Mouse (Mus musculus) limb, embryonic 14.5 days (tissue): ENCODE data around the gene Cd151. TPM values are rescaled to one million over a fixed set of nuclear protein-coding genes. Genes with fewer than 3 reads are reported as not detected.

Source experiments
- ATAC-seq: fragments of 200-750 bp; cut with Nextera tagmentation; 2 replicates; pipeline ENCODE4 v1.8.0; 2017; ENCODE audit warnings: low read depth, moderate number of reproducible peaks, moderate TSS enrichment; ENCODE audit not compliant: low FRiP score
- DNase-seq: peaks from one replicate; pipeline ENCODE4 v3.0.0-alpha.2; 2015; ENCODE audit warnings: low spot score
- H3K27ac ChIP-seq: fragments of 300-500 bp; sonication (generic); replicated peaks from 2 replicates; pipeline ENCODE4 v1.5.1; 2014; ENCODE audit warnings: low read depth, mild to moderate bottlenecking, low read length, moderate library complexity, mixed read lengths
- H3K27me3 ChIP-seq: fragments of 300-500 bp; sonication (generic); 2 replicates; pipeline ENCODE4 v1.6.1; 2014; ENCODE audit warnings: low read length, mixed read lengths; ENCODE audit not compliant: control insufficient read depth, insufficient read depth
- H3K36me3 ChIP-seq: fragments of 300-500 bp; sonication (generic); 2 replicates; pipeline ENCODE4 v1.6.1; 2014; ENCODE audit warnings: mild to moderate bottlenecking, low read length, moderate library complexity, mixed read lengths; ENCODE audit not compliant: control insufficient read depth, insufficient read depth
- H3K4me1 ChIP-seq: fragments of 300-500 bp; sonication (generic); 2 replicates; pipeline ENCODE4 v1.6.1; 2014; ENCODE audit warnings: antibody characterized with exemption, low read length, mixed read lengths; ENCODE audit not compliant: control insufficient read depth, insufficient read depth
- H3K4me2 ChIP-seq: fragments of 300-500 bp; sonication (generic); replicated peaks from 2 replicates; pipeline ENCODE4 v1.6.1; 2014; ENCODE audit warnings: low read depth, mild to moderate bottlenecking, low read length, moderate library complexity; ENCODE audit not compliant: severe bottlenecking
- H3K4me3 ChIP-seq: fragments of 300-500 bp; sonication (generic); replicated peaks from 2 replicates; pipeline ENCODE4 v1.5.1; 2014; ENCODE audit warnings: low read length
- H3K9ac ChIP-seq: fragments of 300-500 bp; sonication (generic); 2 replicates; pipeline ENCODE4 v1.6.1; 2014; ENCODE audit warnings: mild to moderate bottlenecking, low read depth, low read length, moderate library complexity; ENCODE audit not compliant: severe bottlenecking
- H3K9me3 ChIP-seq: fragments of 300-500 bp; sonication (generic); 2 replicates; pipeline ENCODE4 v1.6.1; 2016; ENCODE audit warnings: low read length; ENCODE audit not compliant: control insufficient read depth
- POLR2A ChIP-seq: fragments of 200-500 bp; IDR thresholded peaks from 2 replicates; pipeline ENCODE4 v1.8.0; 2012; ENCODE audit warnings: inconsistent platforms, mild to moderate bottlenecking, moderate library complexity, borderline replicate concordance; ENCODE audit not compliant: insufficient read depth, insufficient read length; ENCODE audit errors: extremely low read depth
- WGBS: fragments of 180-500 bp; shearing (Covaris S2); extraction: QIAGEN DNeasy Blood & Tissue Kit; methylation state at CpG from one replicate; pipeline ENCODE4 v1.1.7; 2014; 5-methylcytosine and 5-hydroxymethylcytosine counted together
- polyA plus RNA-seq, 2 experiments: library from polyadenylated mRNA; depleted of rRNA in 1 of 2; stranded (reverse) in 1 of 2; unstranded in 1 of 2; fragments of >200 nt; fragmentation: Nextera tagmentation in 1 of 2; extraction: Ambion mirVana in 1 of 2; gene quantifications; 2 replicates each; pipeline versions ENCODE4 v1.2.1 to v1.2.3; 2012 to 2014

Gene Cd151
- polyA plus RNA-seq, 2 experiments, result 44.4 to 100 TPM

DNA sequence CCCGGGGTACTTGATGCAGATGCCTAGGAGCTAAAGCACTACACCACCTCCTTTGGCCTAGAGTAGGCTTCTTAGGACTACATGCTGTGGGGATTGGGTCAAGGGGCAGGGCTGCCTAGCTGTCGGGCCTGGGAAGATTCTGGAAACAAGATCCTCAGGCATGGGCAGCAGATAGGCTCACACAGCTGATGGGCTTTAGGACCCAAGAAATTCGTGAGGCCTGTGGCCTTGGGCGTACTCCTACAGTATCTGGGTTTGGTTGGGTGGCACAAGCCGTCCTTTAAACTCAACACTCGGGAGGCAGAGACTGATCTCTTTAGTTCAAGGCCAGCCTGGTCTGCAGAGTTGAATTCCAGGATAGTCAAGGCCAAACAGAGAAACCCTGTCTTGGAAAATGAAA, 5.0 kb downstream of the Cd151 start:
- Histone ChIP-seq H3K9me3 (no peaks in the 10 kb centered on the region), H3K4me2 (no peak overlapping the region), H3K4me1 (peaks cover 46% of the 10 kb centered on the region), H3K9ac (no peak overlapping the region), H3K27me3 (no peaks in the 10 kb centered on the region), H3K27ac (no peak overlapping the region), H3K36me3 (peaks cover 38% of the 10 kb centered on the region), H3K4me3 (no peak overlapping the region)
- no peak for DNase-seq
- ATAC-seq, result no peak
- 91% methylated on average over 6 of the region's 6 CpGs for WGBS
- TF ChIP-seq POLR2A, result no peak

DNA sequence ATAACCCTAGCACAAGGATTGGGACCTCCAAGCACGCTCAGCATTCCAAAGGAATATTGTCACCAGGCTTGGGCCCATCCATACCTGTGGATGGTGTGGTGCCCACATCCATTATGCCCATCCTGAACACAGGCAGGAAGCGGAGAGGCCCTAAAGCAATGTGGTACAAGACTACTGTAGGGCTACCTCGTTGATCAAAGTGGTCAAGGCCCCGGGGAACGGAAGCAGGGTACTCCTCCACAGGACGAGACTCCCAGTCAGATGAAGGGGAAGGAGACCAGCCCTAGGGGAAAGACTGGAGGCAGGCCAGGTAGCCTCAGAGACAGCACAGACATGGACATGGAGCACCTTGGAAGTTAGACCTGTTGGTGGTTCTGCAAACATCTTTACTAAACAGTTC, 5.6 kb downstream of the Cd151 start:
- no peak overlapping the region for H3K27ac ChIP-seq
- H3K27me3 ChIP-seq, result no peaks in the 10 kb centered on the region
- H3K4me1 ChIP-seq, result peaks cover 51% of the 10 kb centered on the region
- no peak for ATAC-seq
- H3K9me3 ChIP-seq, result no peaks in the 10 kb centered on the region
- TF ChIP-seq POLR2A, result no peak
- no peak overlapping the region for H3K4me2 ChIP-seq
- H3K9ac ChIP-seq, result no peak overlapping the region
- 87% methylated on average over 6 of the region's 6 CpGs for WGBS
- DNase-seq, result no peak
- H3K36me3 ChIP-seq, result peaks cover 38% of the 10 kb centered on the region
- H3K4me3 ChIP-seq, result no peak overlapping the region

DNA sequence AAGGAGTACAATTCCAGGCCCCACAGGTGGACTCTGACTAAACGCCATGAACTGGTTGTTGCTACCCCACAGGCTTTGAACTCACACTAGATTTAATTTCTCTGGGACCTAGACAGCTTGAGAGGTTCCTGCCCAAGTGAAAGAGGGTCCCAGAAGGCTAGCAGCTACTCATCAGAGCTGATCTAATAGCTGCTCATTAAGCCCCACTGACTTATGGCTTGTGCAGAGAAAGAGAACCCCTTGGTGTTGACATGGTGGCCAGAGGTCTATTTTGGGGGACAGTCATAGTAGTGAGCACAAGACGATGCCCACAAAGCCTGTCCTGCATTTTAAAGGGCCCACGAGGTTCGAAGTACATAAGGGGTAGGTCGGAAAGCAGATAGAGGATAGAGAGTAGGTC, 7.0 kb downstream of the Cd151 start:
- peaks cover 41% of the 10 kb centered on the region for H3K4me1 ChIP-seq

DNA sequence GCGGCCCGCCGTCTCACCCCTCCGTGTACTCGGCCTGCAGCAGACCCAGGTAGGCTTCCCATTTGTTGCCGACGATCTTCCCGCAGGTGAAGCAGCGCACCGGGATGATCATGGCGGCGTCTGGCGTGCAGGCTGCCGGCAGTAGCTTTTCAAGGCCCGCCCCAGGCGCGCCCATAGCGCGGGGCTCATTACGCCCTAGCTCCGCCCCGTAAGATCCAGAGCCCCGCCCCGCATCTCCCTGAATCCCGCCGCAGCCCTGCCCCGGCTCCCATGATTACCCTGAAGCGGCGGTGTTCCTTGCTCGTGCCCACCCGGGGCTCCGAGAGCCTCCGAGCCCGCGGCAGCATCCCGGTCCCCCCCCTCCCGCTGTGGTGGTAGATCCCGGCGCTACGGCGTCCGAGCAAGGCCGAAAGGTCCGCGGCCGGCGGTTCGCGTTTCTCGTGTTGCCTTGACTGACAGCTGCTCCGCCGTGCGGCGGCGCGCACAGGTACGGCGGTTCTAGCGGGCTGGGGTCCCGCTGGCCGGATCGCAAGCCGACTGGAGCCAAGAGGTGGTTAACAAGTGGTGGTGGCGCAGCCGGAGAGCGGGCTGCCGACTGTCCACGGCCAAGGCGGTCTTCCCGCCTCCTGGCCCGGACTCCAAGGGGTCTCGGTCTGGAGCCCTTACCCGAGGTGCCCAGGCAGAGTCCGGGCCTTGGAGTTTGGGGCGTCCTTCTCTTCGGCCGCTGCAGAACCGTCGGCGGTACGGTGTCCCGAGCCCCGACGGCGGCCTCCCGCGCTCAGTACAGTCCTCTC, 8.0 kb downstream of the Cd151 start, which contains the start of the genes Polr2l and Tspan4:
Gene Polr2l, minus strand, starts transcription at position 122 of the 794 bp plus-strand sequence.
Gene Tspan4, plus strand, starts transcription at position 230 of the 794 bp plus-strand sequence.
- Histone ChIP-seq H3K4me3 (peak within 1 kb of the TSS; percentile 59), H3K27ac (peak within 1 kb of the TSS; percentile 92), H3K27me3 (no peaks in the 10 kb centered on the region), H3K9ac (peak within 1 kb of the TSS; percentile 96), H3K4me2 (peak within 1 kb of the TSS; percentile 91), H3K9me3 (no peaks in the 10 kb centered on the region), H3K4me1 (peaks cover 37% of the 10 kb centered on the region), H3K36me3 (peaks cover 26% of the 10 kb centered on the region)
- under 1% methylated on average over 61 of the region's 87 CpGs for WGBS
- DNase-seq, result peak; percentile 86
- TF ChIP-seq POLR2A, result no peak
- peak; percentile 75 for ATAC-seq

More for the DNA sequence above, 7.0 kb downstream of the Cd151 start:
- H3K4me2 ChIP-seq, result peak overlapping the region; percentile 91
- DNase-seq (no peak), ATAC-seq (no peak)
- WGBS, result 4% methylated on average over 5 of the region's 5 CpGs
- peak overlapping the region; percentile 59 for H3K4me3 ChIP-seq
- H3K36me3 ChIP-seq, result peaks cover 36% of the 10 kb centered on the region
- H3K9ac ChIP-seq, result peak overlapping the region; percentile 96
- H3K27me3 ChIP-seq, result no peaks in the 10 kb centered on the region
- TF ChIP-seq POLR2A, result no peak
- H3K27ac ChIP-seq, result no peak overlapping the region
- H3K9me3 ChIP-seq, result no peaks in the 10 kb centered on the region

DNA sequence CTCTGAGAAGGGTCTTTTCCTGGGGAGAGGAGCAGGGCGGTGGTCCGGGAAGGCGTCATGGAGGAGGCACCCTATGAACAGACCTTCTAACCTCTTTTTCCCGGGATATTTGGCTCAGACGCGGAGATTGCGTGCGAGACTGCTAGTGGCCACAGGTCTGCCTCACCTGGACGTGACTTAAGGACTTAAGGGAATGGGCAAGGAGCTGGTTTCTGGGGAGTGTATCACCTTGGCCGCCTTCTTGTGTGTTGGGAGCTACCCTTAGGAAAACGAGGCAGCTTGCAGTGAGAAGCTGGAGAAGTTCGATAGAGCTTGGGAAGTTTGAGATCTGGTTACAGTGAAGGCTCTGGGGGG, 8.6 kb downstream of the Cd151 start:
- no peak for ATAC-seq
- TF ChIP-seq POLR2A, result no peak
- H3K36me3 ChIP-seq, result peaks cover 20% of the 10 kb centered on the region
- 3% methylated on average over 10 of the region's 12 CpGs for WGBS
- H3K27ac ChIP-seq, result peak overlapping the region; percentile 92
- no peaks in the 10 kb centered on the region for H3K27me3 ChIP-seq
- H3K9me3 ChIP-seq, result no peaks in the 10 kb centered on the region
- H3K4me2 ChIP-seq, result peak overlapping the region; percentile 91
- H3K4me3 ChIP-seq, result peak overlapping the region; percentile 59
- H3K9ac ChIP-seq, result peak overlapping the region; percentile 96
- no peak for DNase-seq
- peaks cover 38% of the 10 kb centered on the region for H3K4me1 ChIP-seq
